Mouse (Mus musculus) adrenal gland, postnatal 25 days (tissue): ENCODE measurements around the gene Bcar1. TPM values are rescaled to one million over a fixed set of nuclear protein-coding genes. Genes with fewer than 3 reads are reported as not detected.

Source experiments
- DNase-seq: peaks from one replicate; pipeline ENCODE4 v3.0.0; 2021; ENCODE audit warnings: mixed read lengths
- total RNA-seq: library from RNA; stranded (reverse); gene quantifications from 2 replicates; pipeline ENCODE4 v1.2.3, GENCODE M21; 2021

The Bcar1 gene
- total RNA-seq, 1 experiment from 2014 or later = 70.0 TPM

- peak; percentile 56 for DNase-seq
Observed at GRCm38 (mm10) chr8:111769764-111770428, 26.3 kb upstream of the Bcar1 start.

DNA sequence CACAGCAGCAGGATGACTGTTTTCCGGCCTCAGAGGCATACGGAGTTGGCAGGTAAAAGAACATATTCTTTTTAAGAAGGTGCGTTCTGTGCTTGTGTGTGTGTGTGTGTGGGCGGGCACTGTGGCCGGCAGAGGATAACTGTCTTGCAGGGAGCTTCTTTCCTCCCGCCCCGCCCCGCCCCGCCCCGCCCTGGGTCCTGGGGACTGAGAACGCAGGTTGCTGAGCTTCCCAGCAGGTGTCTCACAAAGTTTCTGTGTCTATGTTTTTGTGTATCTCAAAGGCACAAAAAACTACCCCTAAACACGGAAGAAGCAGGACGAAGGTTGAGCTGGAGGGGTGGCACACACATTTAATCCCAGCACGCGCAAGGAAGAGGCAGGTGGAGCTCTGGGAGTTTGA lies 25.7 kb upstream of the Bcar1 start:
- DNase-seq = no peak

DNA sequence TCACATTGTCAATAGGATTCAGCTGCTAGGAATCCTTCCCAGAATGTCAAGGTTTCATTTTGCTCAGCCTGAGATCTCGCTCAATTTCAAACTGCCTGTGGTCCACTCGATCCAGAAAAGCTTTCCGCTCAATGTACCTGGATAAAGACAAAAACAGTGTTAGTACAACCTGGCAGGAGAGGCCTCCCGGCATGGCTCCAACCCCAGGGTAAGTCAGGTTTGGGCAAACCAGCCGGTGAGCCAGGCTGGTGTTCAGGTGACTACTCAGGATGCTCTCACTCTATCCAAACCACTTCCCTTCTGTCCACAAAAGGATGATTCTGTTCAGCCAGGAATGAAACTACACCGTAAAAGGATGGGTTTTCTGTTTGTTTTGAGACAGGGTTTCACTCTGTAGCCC lies 25.0 kb upstream of the Bcar1 start:
- no peak for DNase-seq

GRCm38 (mm10) chr8:111765616-111766015 lies 22.0 kb upstream of the Bcar1 start:
- no peak for DNase-seq

GRCm38 (mm10) chr8:111765096-111765495 lies 21.5 kb upstream of the Bcar1 start:
- no peak for DNase-seq

DNA sequence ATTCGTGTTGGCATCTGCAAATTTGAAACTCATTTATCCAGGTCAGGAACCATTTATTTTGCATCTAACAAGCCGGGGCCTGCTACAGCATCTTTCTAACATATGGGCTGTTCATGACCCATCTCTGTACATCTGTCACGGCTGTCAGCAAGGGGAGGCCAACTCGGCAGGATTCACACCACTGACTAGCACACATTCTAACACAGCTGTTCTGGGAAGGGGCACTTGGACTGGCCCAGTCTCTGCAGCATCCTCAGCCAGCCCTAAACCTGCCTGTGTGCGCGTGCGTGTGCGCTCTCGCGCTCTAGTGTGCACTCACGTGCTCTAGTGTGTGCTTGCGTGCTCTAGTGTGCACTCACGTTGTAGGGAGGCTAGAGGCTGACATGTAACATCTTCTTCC lies 17.1 kb upstream of the Bcar1 start:
- no peak for DNase-seq

- no peak for DNase-seq
Observed at GRCm38 (mm10) chr8:111758817-111759216, 15.2 kb upstream of the Bcar1 start.

- no peak for DNase-seq
Observed at GRCm38 (mm10) chr8:111757599-111757998, 14.0 kb upstream of the Bcar1 start.

- no peak for DNase-seq
Observed at GRCm38 (mm10) chr8:111754736-111755135, 11.1 kb upstream of the Bcar1 start.

- no peak for DNase-seq
Observed at GRCm38 (mm10) chr8:111754088-111754487, 10.5 kb upstream of the Bcar1 start.

DNA sequence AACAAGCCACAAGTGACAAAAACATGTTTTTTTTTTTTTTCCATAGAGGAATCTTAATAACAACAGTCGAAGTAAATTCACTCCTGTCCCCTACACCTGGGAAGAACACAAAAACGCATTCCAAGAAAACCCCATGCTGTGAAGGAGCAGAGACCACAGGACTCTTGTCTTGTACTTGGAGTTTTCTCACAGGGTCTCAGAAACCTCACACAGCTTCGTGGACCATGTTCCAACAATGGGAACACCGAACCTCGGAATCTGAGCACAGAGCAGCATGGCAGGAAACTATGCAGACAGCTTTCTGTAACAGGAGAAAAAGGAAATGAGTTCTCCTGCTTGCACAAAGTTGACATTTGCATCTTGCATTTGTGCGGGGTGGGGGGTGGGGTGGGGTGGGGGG lies 5.2 kb upstream of the Bcar1 start:
- no peak for DNase-seq

GRCm38 (mm10) chr8:111747866-111748649 lies 4.4 kb upstream of the Bcar1 start:
- no peak for DNase-seq

DNA sequence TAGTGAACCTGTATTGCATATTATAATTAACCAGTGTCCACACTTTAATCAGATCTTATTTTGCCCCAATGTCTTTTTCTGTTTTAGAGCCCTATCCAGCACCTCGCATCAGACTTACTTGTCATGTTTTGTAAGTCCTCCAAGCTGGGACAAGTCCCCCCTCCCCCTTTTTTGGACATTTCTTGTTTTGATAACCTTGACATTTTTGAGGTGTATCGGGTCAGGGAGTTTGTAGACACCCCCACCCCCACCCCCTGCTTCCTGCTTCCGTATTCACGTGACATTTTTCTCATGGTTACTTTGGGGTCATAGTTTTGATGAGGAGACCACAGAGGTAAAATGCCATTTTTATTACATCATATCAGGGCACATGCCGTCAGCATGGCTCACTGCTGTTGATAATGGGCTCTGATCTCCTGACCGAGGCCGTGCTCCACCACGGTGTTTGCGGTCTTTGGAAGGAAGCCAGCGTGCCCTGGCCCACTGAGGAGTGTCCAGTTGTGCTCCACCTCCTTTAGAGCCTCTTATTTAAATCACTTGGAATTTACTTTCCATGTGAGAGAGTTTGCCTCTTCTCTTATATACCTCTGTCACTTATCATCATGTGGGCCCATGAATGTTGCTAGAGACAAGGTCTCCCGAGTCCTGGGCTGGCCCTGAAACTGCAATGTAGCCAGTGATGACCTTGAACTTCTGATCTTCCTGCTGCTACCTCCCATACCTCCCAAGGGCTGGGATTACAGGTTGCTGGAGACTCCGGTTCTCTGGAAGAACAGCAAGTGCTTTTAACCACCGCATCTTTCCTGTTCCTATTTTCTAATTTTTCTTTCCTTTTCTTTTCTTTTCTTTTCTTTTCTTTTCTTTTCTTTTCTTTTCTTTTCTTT lies 3.2 kb upstream of the Bcar1 start:
- peak; percentile 65 for DNase-seq

- peak; percentile 83 for DNase-seq
Observed at GRCm38 (mm10) chr8:111745591-111746418, 2.2 kb upstream of the Bcar1 start.

DNA sequence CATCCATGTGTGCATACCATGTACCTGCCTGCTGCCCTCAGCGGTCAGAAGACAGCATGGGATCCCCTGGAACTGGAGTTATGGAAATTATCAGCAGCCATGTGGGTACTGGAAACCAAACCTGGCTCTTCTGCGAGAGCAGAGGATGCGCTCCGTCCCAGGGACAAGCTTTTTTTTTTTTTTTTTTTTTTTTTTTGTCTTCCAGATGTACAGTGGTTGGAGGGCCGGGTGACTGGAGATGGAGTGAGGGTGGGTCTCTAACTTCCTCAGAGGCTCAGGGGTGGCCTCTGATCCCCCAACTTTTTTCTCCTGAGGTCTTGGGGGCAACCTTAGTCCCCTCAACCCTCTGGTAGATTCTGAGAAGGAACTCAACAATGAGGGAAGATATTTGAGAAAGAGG lies 1.5 kb upstream of the Bcar1 start:
- no peak for DNase-seq

DNA sequence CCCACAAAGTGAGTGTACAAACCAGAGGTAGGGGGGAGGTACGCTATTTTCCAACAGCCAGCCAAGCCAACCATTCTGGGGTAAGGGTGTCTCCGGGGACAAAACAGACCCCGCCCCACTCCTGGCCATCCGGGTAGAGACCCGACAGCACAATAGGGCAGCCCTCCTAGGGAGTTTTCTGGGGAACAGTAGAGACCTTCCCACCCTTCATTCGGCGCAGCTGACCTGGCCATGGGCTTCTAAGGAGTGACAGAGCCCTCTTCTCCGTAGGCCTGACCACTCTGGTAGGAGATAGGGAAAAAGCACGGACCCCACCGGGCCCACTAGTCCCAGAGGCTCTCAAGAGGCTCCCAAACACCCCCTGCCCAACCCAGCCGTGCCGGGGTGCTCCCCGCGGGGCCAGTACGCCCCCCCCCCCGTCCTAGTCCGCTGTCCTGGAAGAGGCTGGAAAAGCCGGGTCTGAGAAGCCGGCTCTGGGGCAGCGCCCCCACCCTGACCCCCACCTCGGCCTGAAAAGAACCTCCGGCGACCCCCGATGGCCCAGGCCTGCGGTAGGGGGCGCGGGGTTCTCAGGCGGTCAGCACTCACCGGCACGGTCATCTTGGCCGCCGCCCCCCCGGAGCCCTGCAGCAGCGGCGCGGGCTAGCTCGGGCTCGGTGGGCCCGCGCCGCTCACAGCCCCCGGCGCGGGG lies 363 bp downstream of the Bcar1 start:
- DNase-seq = no peak

DNA sequence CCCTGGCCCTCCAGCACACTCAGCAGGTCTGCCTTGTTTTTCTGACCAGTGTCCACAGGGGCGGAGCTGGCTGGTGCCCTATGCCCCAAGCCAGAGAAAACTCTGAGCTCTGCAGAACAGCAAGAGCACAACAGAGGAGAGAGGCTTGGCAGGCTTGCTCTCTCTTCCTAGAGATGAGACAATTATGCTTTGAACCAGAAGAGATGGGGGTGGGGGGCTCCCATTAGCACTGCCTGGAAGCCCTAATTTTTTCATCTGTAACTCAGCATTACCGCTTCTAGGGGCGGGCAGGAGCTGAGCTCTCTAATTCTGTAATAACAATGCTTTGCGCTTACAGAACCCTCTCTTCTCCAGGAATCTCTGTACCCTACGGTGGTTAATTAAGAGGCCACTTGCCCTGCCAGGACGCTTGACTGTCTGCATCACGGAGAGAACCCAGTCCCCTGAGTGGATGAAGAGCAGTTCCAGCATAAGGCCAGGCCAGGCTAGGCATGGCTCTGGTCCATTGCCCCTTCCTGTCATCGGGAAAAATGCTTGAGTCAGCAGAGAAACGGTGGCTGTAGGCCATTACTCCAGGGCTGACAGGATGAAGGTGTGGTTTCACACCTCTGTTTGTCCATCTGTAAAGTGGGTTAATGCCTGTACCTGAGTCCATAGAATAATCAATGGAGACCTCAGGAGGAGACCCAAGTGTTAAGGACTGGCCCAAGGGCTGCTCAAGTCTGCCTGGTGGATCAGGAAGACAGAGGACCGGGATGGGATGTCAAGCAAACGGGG lies 1.2 kb downstream of the Bcar1 start:
- no peak for DNase-seq

- no peak for DNase-seq
Observed at GRCm38 (mm10) chr8:111741556-111741955, 2.1 kb downstream of the Bcar1 start.

DNA sequence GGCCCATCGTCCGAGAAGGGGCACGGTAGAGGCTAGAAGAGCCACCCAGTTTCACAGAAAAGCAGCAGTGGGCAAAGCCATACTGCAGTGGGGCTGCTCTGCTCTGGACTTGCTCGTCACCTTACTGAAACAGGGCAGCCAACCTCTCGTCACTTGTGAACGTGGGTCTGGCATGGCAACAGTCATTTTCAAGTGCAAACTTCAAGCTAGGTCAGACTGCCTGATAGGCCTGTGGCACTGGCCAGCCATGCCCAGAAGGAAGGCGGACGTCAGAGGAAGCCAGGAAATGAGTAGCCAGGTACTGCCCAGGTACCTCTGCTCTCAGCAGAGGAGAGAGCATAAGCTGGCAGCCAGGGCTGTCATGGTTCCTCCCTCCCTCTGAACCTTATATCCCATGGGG lies 2.6 kb downstream of the Bcar1 start:
- DNase-seq = no peak

- no peak for DNase-seq
Observed at GRCm38 (mm10) chr8:111740301-111740711, 3.3 kb downstream of the Bcar1 start.

DNA sequence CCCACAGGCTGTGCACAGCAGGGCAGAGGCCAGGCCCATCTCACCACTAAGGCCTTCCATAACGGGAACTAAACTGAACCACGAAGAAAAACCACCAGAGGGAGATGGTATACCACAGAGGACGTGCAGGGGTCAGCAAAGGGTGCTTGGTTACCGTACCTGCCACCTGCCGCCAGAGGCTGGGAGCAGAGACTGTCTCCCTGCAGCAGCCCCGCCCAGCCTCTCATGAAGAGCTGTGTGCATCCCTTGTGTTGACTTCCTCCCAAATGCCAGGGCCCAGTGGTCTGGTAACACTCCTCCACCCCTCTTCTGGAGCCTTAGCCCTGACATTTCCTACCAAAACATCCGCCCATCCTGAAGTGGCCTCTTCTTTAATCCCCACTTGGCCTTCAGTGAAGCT lies 4.0 kb downstream of the Bcar1 start:
- no peak for DNase-seq
